Mouse (Mus musculus) ES-E14 (cell line): ENCODE data around the gene D10Jhu81e.

Source experiments
- CHD2 ChIP-seq: IDR thresholded peaks from 2 replicates; pipeline ENCODE4 v1.6.1; 2014; ENCODE audit warnings: mild to moderate bottlenecking, low read depth, low read length, inconsistent platforms
- MAFK ChIP-seq: IDR thresholded peaks from 2 replicates; pipeline ENCODE4 v1.6.1; 2014; ENCODE audit warnings: mild to moderate bottlenecking, low read depth, low read length, inconsistent platforms; ENCODE audit not compliant: insufficient read depth
- ZC3H11A ChIP-seq: IDR thresholded peaks from 2 replicates; pipeline ENCODE4 v1.6.1; 2012; ENCODE audit warnings: low read depth, mild to moderate bottlenecking, inconsistent platforms, low read length, borderline replicate concordance

- TF ChIP-seq CHD2, result no peak
- no peak for TF ChIP-seq MAFK
- TF ChIP-seq ZC3H11A, result no peak
These were observed 50.2 kb downstream of the D10Jhu81e start for GRCm38 (mm10) chr10:78119422-78119821.
